Mouse (Mus musculus) stomach, embryonic 14.5 days (tissue): Measurements from ENCODE around the gene Zfp184. TPM values are rescaled to one million over a fixed set of nuclear protein-coding genes. Genes with fewer than 3 reads are reported as not detected.
"Not testable (repeated sequence)": the region's sequence is repeated elsewhere in the genome, so short reads cannot be mapped to it uniquely, and the experiment has no call there.

Source experiments
- ATAC-seq: fragments of 200-750 bp; cut with Nextera tagmentation; 2 replicates; pipeline ENCODE4 v1.8.0; 2017; ENCODE audit warnings: low read depth, moderate TSS enrichment; ENCODE audit not compliant: insufficient number of reproducible peaks, insufficient read depth, low FRiP score
- H3K27ac ChIP-seq: fragments of 300-500 bp; sonication (generic); 2 replicates; pipeline ENCODE4 v1.5.1; 2014; ENCODE audit warnings: mild to moderate bottlenecking, low read length, moderate library complexity, mixed read lengths
- H3K27me3 ChIP-seq: fragments of 300-500 bp; sonication (generic); 2 replicates; pipeline ENCODE4 v1.6.1; 2014; ENCODE audit warnings: low read length, control low read depth, mixed read lengths; ENCODE audit not compliant: control insufficient read depth, insufficient read depth
- H3K36me3 ChIP-seq: fragments of 300-500 bp; sonication (generic); 2 replicates; pipeline ENCODE4 v1.6.1; 2014; ENCODE audit warnings: mild to moderate bottlenecking, control low read depth, low read length, moderate library complexity, mixed read lengths; ENCODE audit not compliant: control insufficient read depth, insufficient read depth
- H3K4me1 ChIP-seq: fragments of 300-500 bp; sonication (generic); 2 replicates; pipeline ENCODE4 v1.6.1; 2014; ENCODE audit warnings: low read length, control low read depth, mixed read lengths; ENCODE audit not compliant: control insufficient read depth, insufficient read depth
- H3K4me2 ChIP-seq: fragments of 300-500 bp; sonication (generic); replicated peaks from 2 replicates; pipeline ENCODE4 v1.6.1; 2014; ENCODE audit warnings: low read depth, low read length, control low read depth
- H3K4me3 ChIP-seq: fragments of 300-500 bp; sonication (generic); 2 replicates; pipeline ENCODE4 v1.5.1; 2014; ENCODE audit warnings: low read depth, low read length, control low read depth
- H3K9ac ChIP-seq: fragments of 300-500 bp; sonication (generic); replicated peaks from 2 replicates; pipeline ENCODE4 v1.6.1; 2014; ENCODE audit warnings: low read depth, mild to moderate bottlenecking, control low read depth, low read length, moderate library complexity, mixed read lengths
- H3K9me3 ChIP-seq: fragments of 300-500 bp; sonication (generic); 2 replicates; pipeline ENCODE4 v1.6.1; 2016; ENCODE audit warnings: low read depth, low read length, control low read depth; ENCODE audit not compliant: control insufficient read depth
- WGBS: fragments of 180-500 bp; shearing (Covaris S2); extraction: QIAGEN DNeasy Blood & Tissue Kit; methylation state at CpG from one replicate; pipeline ENCODE4 v1.1.7; 2014; 5-methylcytosine and 5-hydroxymethylcytosine counted together
- polyA plus RNA-seq: library from polyadenylated mRNA; unstranded; fragments of >200 nt; fragmentation: Nextera tagmentation; extraction: Ambion mirVana; gene quantifications from 2 replicates; pipeline ENCODE4 v1.2.1, GENCODE M21; 2014

Zfp184 gene
- 16.5 and 16.8 TPM in 2 replicates for polyA plus RNA-seq

- WGBS: 0% methylated on average over 50 of the region's 50 CpGs
- ATAC-seq: peak; percentile 91
- peak within 1 kb of the TSS; percentile 67 for H3K27ac ChIP-seq
- no peaks in the 10 kb centered on the region for H3K27me3 ChIP-seq
- H3K4me1 ChIP-seq: peaks cover 3% of the 10 kb centered on the region; the same call in 1 of the 2 replicates
- peaks cover 12% of the 10 kb centered on the region; the same call in 1 of the 2 replicates for H3K36me3 ChIP-seq
- peak within 1 kb of the TSS; percentile 55 for H3K4me3 ChIP-seq
- no peaks in the 10 kb centered on the region for H3K9me3 ChIP-seq
- peak within 1 kb of the TSS; percentile 59 for H3K9ac ChIP-seq
- H3K4me2 ChIP-seq: peak within 1 kb of the TSS; percentile 76
Measured at GRCm38 (mm10) chr13:21944926-21945740, at the start of gene Zfp184. Gene Zfp184 (plus strand): TSS chr13:21945094.

GRCm38 (mm10) chr13:21896549-21897244, 48.2 kb upstream of the Zfp184 start:
- no peaks in the 10 kb centered on the region for H3K4me1 ChIP-seq
- peak overlapping the region; percentile 51 for H3K4me2 ChIP-seq
- no peak overlapping the region for H3K27ac ChIP-seq
- H3K9me3 ChIP-seq: no peaks in the 10 kb centered on the region
- no peaks in the 10 kb centered on the region for H3K36me3 ChIP-seq
- H3K4me3 ChIP-seq: peak overlapping the region; percentile 40
- H3K9ac ChIP-seq: no peak overlapping the region
- H3K27me3 ChIP-seq: no peaks in the 10 kb centered on the region
- ATAC-seq: peak; percentile 79
- WGBS: 6% methylated on average over 24 of the region's 24 CpGs

GRCm38 (mm10) chr13:21897245-21897634, 47.7 kb upstream of the Zfp184 start:
- H3K4me1 ChIP-seq: no peaks in the 10 kb centered on the region
- peak overlapping the region; percentile 51 for H3K4me2 ChIP-seq
- no peaks in the 10 kb centered on the region for H3K36me3 ChIP-seq
- 2% methylated on average over 11 of the region's 11 CpGs for WGBS
- H3K4me3 ChIP-seq: peak overlapping the region; percentile 40
- ATAC-seq: no peak
- no peaks in the 10 kb centered on the region for H3K27me3 ChIP-seq
- no peak overlapping the region for H3K27ac ChIP-seq
- no peak overlapping the region for H3K9ac ChIP-seq
- no peaks in the 10 kb centered on the region for H3K9me3 ChIP-seq

- not testable (repeated sequence) for ATAC-seq, H3K27me3 ChIP-seq, H3K9ac ChIP-seq, H3K4me2 ChIP-seq, H3K36me3 ChIP-seq, H3K9me3 ChIP-seq, H3K27ac ChIP-seq, H3K4me1 ChIP-seq, H3K4me3 ChIP-seq
- WGBS: 85% methylated on average over 9 of the region's 9 CpGs
Measured at GRCm38 (mm10) chr13:21900870-21901565, 43.9 kb upstream of the Zfp184 start.

GRCm38 (mm10) chr13:21903500-21903899, 41.4 kb upstream of the Zfp184 start:
- no peak overlapping the region for H3K4me3 ChIP-seq
- no peak overlapping the region for H3K27ac ChIP-seq
- no peak for ATAC-seq
- WGBS: 24% methylated on average over 3 of the region's 3 CpGs
- no peak overlapping the region for H3K4me2 ChIP-seq
- no peaks in the 10 kb centered on the region for H3K36me3 ChIP-seq
- no peaks in the 10 kb centered on the region for H3K9me3 ChIP-seq
- 0 out of 2 replicates have a peak, but pooled peaks cover 4% of the 10 kb centered on the region for H3K4me1 ChIP-seq
- H3K9ac ChIP-seq: no peak overlapping the region
- H3K27me3 ChIP-seq: no peaks in the 10 kb centered on the region

- WGBS: 78% methylated on average over 4 of the region's 4 CpGs
- ATAC-seq, H3K9ac ChIP-seq: not testable (repeated sequence)
Measured at GRCm38 (mm10) chr13:21904090-21904489, 40.8 kb upstream of the Zfp184 start.

GRCm38 (mm10) chr13:21906301-21906700, 38.6 kb upstream of the Zfp184 start:
- H3K27ac ChIP-seq: no peak overlapping the region
- H3K4me2 ChIP-seq: no peak overlapping the region
- no peaks in the 10 kb centered on the region for H3K36me3 ChIP-seq
- ATAC-seq: no peak
- no peaks in the 10 kb centered on the region for H3K9me3 ChIP-seq
- 55% methylated on average over 7 of the region's 7 CpGs for WGBS
- peaks cover 7% of the 10 kb centered on the region; the same call in 1 of the 2 replicates for H3K4me1 ChIP-seq
- H3K4me3 ChIP-seq: no peak overlapping the region
- no peaks in the 10 kb centered on the region for H3K27me3 ChIP-seq
- no peak overlapping the region for H3K9ac ChIP-seq

More at GRCm38 (mm10) chr13:21904090-21904489, 40.8 kb upstream of the Zfp184 start:
- H3K4me3 ChIP-seq, H3K36me3 ChIP-seq, H3K27me3 ChIP-seq, H3K9me3 ChIP-seq, H3K4me2 ChIP-seq, H3K27ac ChIP-seq, H3K4me1 ChIP-seq: not testable (repeated sequence)
